ENCODE assay signal across 8 mouse cellular contexts in the genomic region with DNA sequence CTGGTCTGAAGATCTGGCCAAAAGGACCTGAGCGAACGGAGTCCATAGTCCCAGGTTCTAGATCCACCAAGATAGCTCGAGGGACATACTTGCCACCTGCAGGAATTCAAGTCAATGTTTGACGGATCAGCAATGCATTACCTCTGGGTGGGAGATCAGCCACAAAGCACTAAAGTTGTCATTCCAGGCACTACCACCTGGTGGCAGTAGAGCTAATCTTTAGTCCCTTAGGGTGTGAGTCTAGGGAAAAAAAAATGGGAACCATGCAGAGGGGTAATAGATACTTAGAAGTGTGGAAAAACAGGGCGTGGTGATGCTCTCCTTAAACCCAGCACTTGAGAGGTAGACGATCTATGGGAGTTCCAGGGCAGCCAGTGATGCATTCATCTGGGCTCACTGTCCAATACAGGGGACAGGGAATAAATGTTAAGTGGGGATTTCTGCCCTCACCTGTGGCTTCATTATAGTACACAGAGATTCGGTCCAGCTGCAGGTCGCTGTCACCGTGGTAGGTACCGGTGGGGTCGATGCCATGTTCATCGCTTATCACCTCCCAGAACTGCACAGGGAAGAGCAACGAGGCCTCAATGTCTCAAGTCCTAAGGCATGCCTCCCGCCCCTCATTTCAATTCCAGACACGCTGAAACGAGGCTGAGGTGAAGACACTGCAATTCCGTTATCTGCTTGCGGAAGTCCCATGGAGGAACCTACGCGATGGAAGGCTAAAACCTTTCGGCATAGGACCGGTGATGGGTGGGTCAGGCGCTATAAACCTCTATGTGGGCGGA. TPM values are rescaled to one million over a fixed set of nuclear protein-coding genes. Genes with fewer than 3 reads are reported as not detected.
DNase-seq lines count a peak whose midpoint lies in the region; ATAC-seq and TF ChIP-seq lines count a peak whose summit lies in the region.

No protein-coding gene starts in this region.

- WGBS in forebrain, postnatal 0 days: 7% methylated on average over 24 of the region's 24 CpGs
- 5% methylated on average over 24 of the region's 24 CpGs for WGBS in lung, embryonic 16.5 days

- TF ChIP-seq POLR2A in MEL (IDR thresholded peaks at IDR 0.05; ENCODE audit: control insufficient read depth in 1 of 2, insufficient read depth in 1 of 2, low read depth in 1 of 2, low read length in 2 of 2, poor library complexity in 1 of 2): peak; percentile 2 to 21; a peak in 1 of 4 replicates

- peak; percentile 6 for ATAC-seq in forebrain, postnatal 0 days
- ATAC-seq in lung, embryonic 16.5 days (ENCODE audit: low read depth): no peak

- peaks cover 11 to 47% of the 10 kb centered on the region in 2 experiments for H3K36me3 ChIP-seq in MEL (ENCODE audit: control insufficient read depth in 1 of 2, insufficient read depth in 2 of 2, low read length in 2 of 2)
- H3K36me3 ChIP-seq in forebrain, postnatal 0 days (ENCODE audit: insufficient read depth): peaks cover 44% of the 10 kb centered on the region
- peaks cover 48% of the 10 kb centered on the region for H3K36me3 ChIP-seq in lung, embryonic 16.5 days (ENCODE audit: control insufficient read depth, insufficient read depth, low read length)

- H3K27me3 ChIP-seq in MEL (ENCODE audit: control insufficient read depth in 1 of 2, insufficient read depth in 2 of 2, low read length in 2 of 2): no peaks in the 10 kb centered on the region
- no peaks in the 10 kb centered on the region for H3K27me3 ChIP-seq in forebrain, postnatal 0 days (ENCODE audit: insufficient read depth, low read length)
- no peaks in the 10 kb centered on the region for H3K27me3 ChIP-seq in lung, embryonic 16.5 days (ENCODE audit: control insufficient read depth, insufficient read depth, low read depth, low read length)

- DNase-seq in MEL (ENCODE audit: low read depth, low spot score): peak; percentile 90
- DNase-seq in cerebellum, adult 8-10 months: peak; percentile 90
- DNase-seq in forebrain, postnatal 0 days: peak; percentile 96
- DNase-seq in heart, postnatal 4 days: peak; percentile 93
- DNase-seq in layer of hippocampus, adult 9-11 months: peak; percentile 88
- peak; percentile 65 for DNase-seq in ovary, postnatal 36 days (ENCODE audit: low spot score)
- peak; percentile 86 for DNase-seq in thymus, postnatal 14 days

- peak overlapping the region; percentile 82 for H3K27ac ChIP-seq in MEL (ENCODE audit: control insufficient read depth, low read depth, low read length)
- H3K27ac ChIP-seq in forebrain, postnatal 0 days (ENCODE audit: low read depth, low read length): peak overlapping the region; percentile 98
- H3K27ac ChIP-seq in lung, embryonic 16.5 days (ENCODE audit: low read length): peak overlapping the region; percentile 100

- H3K4me1 ChIP-seq in MEL (ENCODE audit: control insufficient read depth in 1 of 2, insufficient read depth in 2 of 2, low read length in 2 of 2): peaks cover 0 to 49% of the 10 kb centered on the region in 2 experiments
- peaks cover 20% of the 10 kb centered on the region; the same call in 1 of the 2 replicates for H3K4me1 ChIP-seq in forebrain, postnatal 0 days (ENCODE audit: insufficient read depth)
- peaks cover 33% of the 10 kb centered on the region for H3K4me1 ChIP-seq in lung, embryonic 16.5 days (replicated peaks; ENCODE audit: control insufficient read depth, insufficient read depth, low read length)

- TF ChIP-seq EP300 in MEL (IDR thresholded peaks at IDR 0.05; ENCODE audit: low read depth in 1 of 2, low read length in 2 of 2): no peak

- no peak for TF ChIP-seq RAD21 in MEL (IDR thresholded peaks at IDR 0.05; ENCODE audit: low read depth, low read length)

- peak in 2 of 3 experiments; percentile 28 to 91; a peak in 4 of 6 replicates for TF ChIP-seq CTCF in MEL (IDR thresholded peaks at IDR 0.05 in 2 of 3, conservative IDR thresholded peaks at IDR 0.05 in 1 of 3; ENCODE audit: control insufficient read depth in 1 of 3, insufficient read depth in 1 of 3, low read depth in 2 of 3, low read length in 3 of 3, poor library complexity in 1 of 3, severe bottlenecking in 1 of 3)
- peak; percentile 89 for TF ChIP-seq CTCF in forebrain, postnatal 0 days (IDR thresholded peaks at IDR 0.05; ENCODE audit: low read depth)

- peak overlapping the region; percentile 39 to 99 for H3K4me3 ChIP-seq in MEL (ENCODE audit: control insufficient read depth in 1 of 2, insufficient read depth in 1 of 2, low read depth in 2 of 2, low read length in 2 of 2)
- peak overlapping the region; percentile 90 for H3K4me3 ChIP-seq in forebrain, postnatal 0 days (ENCODE audit: low read depth, low read length)
- peak overlapping the region; percentile 90 for H3K4me3 ChIP-seq in lung, embryonic 16.5 days (ENCODE audit: low read length)

- H3K9me3 ChIP-seq in MEL (replicated peaks; ENCODE audit: insufficient read depth, low read length): no peaks in the 10 kb centered on the region
- no peaks in the 10 kb centered on the region for H3K9me3 ChIP-seq in forebrain, postnatal 0 days (ENCODE audit: low read length)
- H3K9me3 ChIP-seq in lung, embryonic 16.5 days (ENCODE audit: control insufficient read depth, low read length): no peaks in the 10 kb centered on the region

- peaks cover 37% of the 10 kb centered on the region for H3K79me2 ChIP-seq in MEL (ENCODE audit: control insufficient read depth, insufficient read depth, low read length, poor library complexity)

- H3K9ac ChIP-seq in MEL (ENCODE audit: control insufficient read depth, low read depth, low read length, poor library complexity, severe bottlenecking): peak overlapping the region; percentile 99
- peak overlapping the region; percentile 93 for H3K9ac ChIP-seq in forebrain, postnatal 0 days
- H3K9ac ChIP-seq in lung, embryonic 16.5 days (ENCODE audit: low read length): peak overlapping the region; percentile 82

- H3K4me2 ChIP-seq in forebrain, postnatal 0 days (ENCODE audit: low read depth): peak overlapping the region; percentile 77
- H3K4me2 ChIP-seq in lung, embryonic 16.5 days (ENCODE audit: low read depth, low read length): peak overlapping the region; percentile 86

TF ChIP-seq in MEL, 35 proteins besides CTCF, POLR2A, EP300 and RAD21:
- TF ChIP-seq POLR2AphosphoS5 (IDR thresholded peaks at IDR 0.05; ENCODE audit: borderline replicate concordance, low read depth, low read length): 0 out of 2 replicates have a peak, but pooled peaks have one; percentile 79
- TF ChIP-seq MEF2A (IDR thresholded peaks at IDR 0.05; ENCODE audit: extremely low read depth, insufficient replicate concordance, low read depth, low read length, poor library complexity, severe bottlenecking): no peak
- TF ChIP-seq CHD1 (IDR thresholded peaks at IDR 0.05; ENCODE audit: low read depth, low read length): no peak
- no peak for TF ChIP-seq TCF12 (IDR thresholded peaks at IDR 0.05; ENCODE audit: low read depth, low read length)
- no peak for TF ChIP-seq UBTF (IDR thresholded peaks at IDR 0.05; ENCODE audit: borderline replicate concordance, insufficient read depth, low read depth, low read length)

RNA-seq across cellular contexts. Expression of a gene that starts 1.7 kb away (rescaled TPM):
- total RNA-seq in MEL (2012; rRNA removed): 1,137 and 1,211 TPM in 2 replicates
- 1,000 to 10,000 TPM; 1,040 to 1,575 TPM for polyA plus RNA-seq in MEL (2012; ENCODE audit: insufficient read depth in 1 of 2, insufficient read length in 2 of 2, low read depth in 1 of 2, low replicate concordance in 2 of 2, missing spikeins in 1 of 2)
- total RNA-seq in forebrain, postnatal 0 days (2014; rRNA removed): 3,707 and 3,724 TPM in 2 replicates
- polyA plus RNA-seq in forebrain, postnatal 0 days (2015; fragmentation: Nextera tagmentation; extraction: Ambion mirVana): 2,151 and 2,226 TPM in 2 replicates
- total RNA-seq in heart, postnatal 4 days (2021): 100 to 1,000 TPM; 908 to 913 TPM
- polyA plus RNA-seq in lung, embryonic 16.5 days (2015; fragmentation: Nextera tagmentation; extraction: Ambion mirVana): 877 and 940 TPM in 2 replicates

RNA-seq across cellular contexts. Expression of a gene that starts 4.9 kb away (rescaled TPM):
- 15.0 and 17.2 TPM in 2 replicates for total RNA-seq in MEL (2012; rRNA removed)
- 10 to 100 TPM; 46.6 to 77.9 TPM for polyA plus RNA-seq in MEL (2012; ENCODE audit: insufficient read depth in 1 of 2, insufficient read length in 2 of 2, low read depth in 1 of 2, low replicate concordance in 2 of 2, missing spikeins in 1 of 2)
- 15.3 and 20.4 TPM in 2 replicates for total RNA-seq in forebrain, postnatal 0 days (2014; rRNA removed)
- polyA plus RNA-seq in forebrain, postnatal 0 days (2015; fragmentation: Nextera tagmentation; extraction: Ambion mirVana): 3.0 and 4.4 TPM in 2 replicates
- 10 to 100 TPM; 37.9 to 40.6 TPM for total RNA-seq in heart, postnatal 4 days (2021)
- polyA plus RNA-seq in lung, embryonic 16.5 days (2015; fragmentation: Nextera tagmentation; extraction: Ambion mirVana): 20.6 and 22.3 TPM in 2 replicates

RNA-seq across cellular contexts. Expression of a gene that starts 13.3 kb away (rescaled TPM):
- 38.1 and 39.5 TPM in 2 replicates for total RNA-seq in MEL (2012; rRNA removed)
- 10 to 100 TPM in 1 of 2 experiments, not detected in 1; 64.1 TPM for polyA plus RNA-seq in MEL (2012; ENCODE audit: insufficient read depth in 1 of 2, insufficient read length in 2 of 2, low read depth in 1 of 2, low replicate concordance in 2 of 2, missing spikeins in 1 of 2)
- 90.4 and 103 TPM in 2 replicates for total RNA-seq in forebrain, postnatal 0 days (2014; rRNA removed)
- 104 and 113 TPM in 2 replicates for polyA plus RNA-seq in forebrain, postnatal 0 days (2015; fragmentation: Nextera tagmentation; extraction: Ambion mirVana)
- 100 to 1,000 TPM in 1 of 2 experiments, 10 to 100 TPM in 1; 97.8 to 105 TPM for total RNA-seq in heart, postnatal 4 days (2021)
- 57.8 and 65.1 TPM in 2 replicates for polyA plus RNA-seq in lung, embryonic 16.5 days (2015; fragmentation: Nextera tagmentation; extraction: Ambion mirVana)

RNA-seq across cellular contexts. Expression of a gene that starts 14.9 kb away (rescaled TPM):
- total RNA-seq in MEL (2012; rRNA removed): 5.5 and 8.4 TPM in 2 replicates
- 10 to 100 TPM in 1 of 2 experiments, not detected in 1; 12.2 TPM for polyA plus RNA-seq in MEL (2012; ENCODE audit: insufficient read depth in 1 of 2, insufficient read length in 2 of 2, low read depth in 1 of 2, low replicate concordance in 2 of 2, missing spikeins in 1 of 2)
- total RNA-seq in forebrain, postnatal 0 days (2014; rRNA removed): 8.9 and 9.0 TPM in 2 replicates
- polyA plus RNA-seq in forebrain, postnatal 0 days (2015; fragmentation: Nextera tagmentation; extraction: Ambion mirVana): 13.0 and 13.1 TPM in 2 replicates
- total RNA-seq in heart, postnatal 4 days (2021): 10 to 100 TPM; 39.7 to 42.5 TPM
- polyA plus RNA-seq in lung, embryonic 16.5 days (2015; fragmentation: Nextera tagmentation; extraction: Ambion mirVana): 21.9 and 31.7 TPM in 2 replicates

RNA-seq across cellular contexts. Expression of a gene that starts 24.7 kb away (rescaled TPM):
- 11.1 and 13.7 TPM in 2 replicates for total RNA-seq in MEL (2012; rRNA removed)
- polyA plus RNA-seq in MEL (2012; ENCODE audit: insufficient read depth in 1 of 2, insufficient read length in 2 of 2, low read depth in 1 of 2, low replicate concordance in 2 of 2, missing spikeins in 1 of 2): 10 to 100 TPM in 1 of 2 experiments, not detected in 1; 49.9 TPM
- total RNA-seq in forebrain, postnatal 0 days (2014; rRNA removed): 6.1 and 9.7 TPM in 2 replicates
- 13.1 and 15.6 TPM in 2 replicates for polyA plus RNA-seq in forebrain, postnatal 0 days (2015; fragmentation: Nextera tagmentation; extraction: Ambion mirVana)
- 10 to 100 TPM; 26.3 to 32.2 TPM for total RNA-seq in heart, postnatal 4 days (2021)
- 65.6 and 67.9 TPM in 2 replicates for polyA plus RNA-seq in lung, embryonic 16.5 days (2015; fragmentation: Nextera tagmentation; extraction: Ambion mirVana)
